Mouse (Mus musculus) testis, adult 2 months (tissue): Measurements from ENCODE around the gene Nat8f7. TPM values are rescaled to one million over a fixed set of nuclear protein-coding genes. Genes with fewer than 3 reads are reported as not detected.
"Not testable (repeated sequence)": the region's sequence is repeated elsewhere in the genome, so short reads cannot be mapped to it uniquely, and the experiment has no call there.

Experiments
- H3K27ac ChIP-seq: fragments of 200-500 bp; 2 replicates; pipeline ENCODE4 v1.5.1; 2012; ENCODE audit warnings: low read depth, low read length; ENCODE audit not compliant: control insufficient read depth, insufficient read depth
- H3K27me3 ChIP-seq: fragments of 200-500 bp; 2 replicates; pipeline ENCODE4 v1.6.1; 2012; ENCODE audit warnings: mild to moderate bottlenecking, low read length, moderate library complexity; ENCODE audit not compliant: control insufficient read depth, insufficient read depth
- H3K36me3 ChIP-seq: fragments of 200-500 bp; 2 replicates; pipeline ENCODE4 v1.6.1; 2012; ENCODE audit warnings: mild to moderate bottlenecking, low read length; ENCODE audit not compliant: control insufficient read depth, insufficient read depth
- H3K4me1 ChIP-seq: fragments of 200-500 bp; 2 replicates; pipeline ENCODE4 v1.6.1; 2012; ENCODE audit warnings: low read length; ENCODE audit not compliant: control insufficient read depth, insufficient read depth
- H3K4me3 ChIP-seq: fragments of 200-500 bp; 2 replicates; pipeline ENCODE4 v1.5.1; 2012; ENCODE audit warnings: low read depth, mild to moderate bottlenecking, low read length, moderate library complexity, mixed read lengths; ENCODE audit not compliant: control insufficient read depth
- polyA plus RNA-seq: library from polyadenylated mRNA; depleted of rRNA; stranded (reverse); fragments of >200 nt; gene quantifications from 2 replicates; pipeline ENCODE4 v1.2.3, GENCODE M21; 2012; rRNA removed

Nat8f7 gene
- polyA plus RNA-seq = 0.09 and 0.37 TPM in 2 replicates

GRCm38 (mm10) chr6:85713105-85713504 lies at the start of gene Nat8f7:
Gene Nat8f7 (minus strand): TSS chr6:85713205.
- H3K27ac ChIP-seq, H3K4me3 ChIP-seq, H3K4me1 ChIP-seq, H3K36me3 ChIP-seq, H3K27me3 ChIP-seq: not testable (repeated sequence)

- not testable (repeated sequence) for H3K36me3 ChIP-seq, H3K27ac ChIP-seq, H3K4me3 ChIP-seq, H3K27me3 ChIP-seq, H3K4me1 ChIP-seq
Measured at GRCm38 (mm10) chr6:85762678-85763077, 49.7 kb upstream of the Nat8f7 start.

- H3K36me3 ChIP-seq, H3K4me1 ChIP-seq, H3K27me3 ChIP-seq, H3K4me3 ChIP-seq, H3K27ac ChIP-seq: not testable (repeated sequence)
Measured at GRCm38 (mm10) chr6:85755705-85756249, 42.8 kb upstream of the Nat8f7 start.

GRCm38 (mm10) chr6:85709607-85710006 lies 3.4 kb downstream of the Nat8f7 start:
- H3K27me3 ChIP-seq, H3K27ac ChIP-seq: not testable (repeated sequence)

GRCm38 (mm10) chr6:85709206-85709605 lies 3.8 kb downstream of the Nat8f7 start:
- not testable (repeated sequence) for H3K4me1 ChIP-seq

More at GRCm38 (mm10) chr6:85709607-85710006, 3.4 kb downstream of the Nat8f7 start:
- H3K4me1 ChIP-seq, H3K36me3 ChIP-seq, H3K4me3 ChIP-seq: not testable (repeated sequence)

GRCm38 (mm10) chr6:85701943-85702342 lies 11.1 kb downstream of the Nat8f7 start:
- H3K4me1 ChIP-seq, H3K27me3 ChIP-seq, H3K36me3 ChIP-seq, H3K27ac ChIP-seq, H3K4me3 ChIP-seq: not testable (repeated sequence)

More at GRCm38 (mm10) chr6:85709206-85709605, 3.8 kb downstream of the Nat8f7 start:
- not testable (repeated sequence) for H3K36me3 ChIP-seq, H3K27ac ChIP-seq, H3K27me3 ChIP-seq, H3K4me3 ChIP-seq

Other genes starting within 250 kb of the Nat8f7 start
- 0.37 and 0.52 TPM in 2 replicates for gene Fbxo41, start 210.2 kb downstream of the Nat8f7 start, polyA plus RNA-seq
- 1.8 and 2.0 TPM in 2 replicates for gene Egr4, start 199.6 kb downstream of the Nat8f7 start, polyA plus RNA-seq
- 11.6 and 13.5 TPM in 2 replicates for gene Alms1, start 125.7 kb downstream of the Nat8f7 start, polyA plus RNA-seq
- gene Nat8f3, start 52.5 kb upstream of the Nat8f7 start, polyA plus RNA-seq = 0.35 and 0.47 TPM in 2 replicates
- gene Nat8f6, start 107.7 kb upstream of the Nat8f7 start, polyA plus RNA-seq = 0.23 and 0.41 TPM in 2 replicates
- gene Nat8f5, start 107.8 kb upstream of the Nat8f7 start, polyA plus RNA-seq = 1.3 and 2.9 TPM in 2 replicates
- gene Nat8, start 118.9 kb upstream of the Nat8f7 start, polyA plus RNA-seq = 10.4 and 10.7 TPM in 2 replicates
- gene Nat8f2, start 156.0 kb upstream of the Nat8f7 start, polyA plus RNA-seq = 0.22 and 0.23 TPM in 2 replicates
- 27.6 and 45.1 TPM in 2 replicates for gene Nat8f4, start 191.7 kb upstream of the Nat8f7 start, polyA plus RNA-seq
- 10.8 and 11.1 TPM in 2 replicates for gene Tprkb, start 198.7 kb upstream of the Nat8f7 start, polyA plus RNA-seq
- 6.1 and 7.6 TPM in 2 replicates for gene Nat8f1, start 202.5 kb upstream of the Nat8f7 start, polyA plus RNA-seq
- 12.2 and 15.7 TPM in 2 replicates for gene Dusp11, start 248.5 kb upstream of the Nat8f7 start, polyA plus RNA-seq